Mouse (Mus musculus): ENCODE measurements around the gene Cabp4. TPM values are rescaled to one million over a fixed set of nuclear protein-coding genes. Genes with fewer than 3 reads are reported as not detected.
A peak's percentile ranks its signal among the peaks of the same experiment; 100 is the strongest.

Gene Cabp4
- polyA plus RNA-seq, 1 experiment from 2014 or later: not detected

GRCm38 (mm10) chr19:4180411-4180810, 36.6 kb upstream of the Cabp4 start:
- H3K4me3 ChIP-seq: no peak overlapping the region
- 75% methylated on average over 7 of the region's 7 CpGs for WGBS
- H3K9ac ChIP-seq: no peak overlapping the region
- no peak for ATAC-seq (ENCODE audit: extremely low read depth, insufficient number of reproducible peaks, low FRiP score, low TSS enrichment)
- H3K27me3 ChIP-seq (replicated peaks): peaks cover 7% of the 10 kb centered on the region; the same call in 1 of the 2 replicates
- H3K27ac ChIP-seq (replicated peaks): no peak overlapping the region
- peaks cover 21% of the 10 kb centered on the region for H3K4me1 ChIP-seq
- H3K4me2 ChIP-seq: no peak overlapping the region
- H3K36me3 ChIP-seq: no peaks in the 10 kb centered on the region
- no peaks in the 10 kb centered on the region for H3K9me3 ChIP-seq

- Histone ChIP-seq H3K9ac (peak within 1 kb of the TSS; percentile 60), H3K36me3 (no peaks in the 10 kb centered on the region), H3K27me3 (replicated peaks) (peaks cover 7% of the 10 kb centered on the region; the same call in 1 of the 2 replicates), H3K4me3 (peak within 1 kb of the TSS; percentile 29), H3K9me3 (no peaks in the 10 kb centered on the region), H3K27ac (replicated peaks) (peak within 1 kb of the TSS; percentile 13), H3K4me2 (peak within 1 kb of the TSS; percentile 63), H3K4me1 (peaks cover 38% of the 10 kb centered on the region)
- ATAC-seq (ENCODE audit: extremely low read depth, insufficient number of reproducible peaks, low FRiP score, low TSS enrichment): 0 out of 2 replicates have a peak, but pooled peaks have one; percentile 22
- WGBS: 2% methylated on average over 11 of the region's 11 CpGs
Measured at GRCm38 (mm10) chr19:4175368-4175947, 31.6 kb upstream of the Cabp4 start, which contains the start of gene Carns1. Gene Carns1, minus strand, starts transcription at chr19:4175479.

- Histone ChIP-seq H3K27me3 (replicated peaks) (peaks cover 7% of the 10 kb centered on the region; the same call in 1 of the 2 replicates), H3K9me3 (no peaks in the 10 kb centered on the region), H3K4me1 (peaks cover 51% of the 10 kb centered on the region), H3K4me2 (no peak overlapping the region), H3K27ac (replicated peaks) (no peak overlapping the region), H3K9ac (peak overlapping the region; percentile 57; the same call in 1 of the 2 replicates), H3K36me3 (no peaks in the 10 kb centered on the region), H3K4me3 (no peak overlapping the region)
- WGBS: 62% methylated on average over 11 of the region's 11 CpGs
- ATAC-seq (ENCODE audit: extremely low read depth, insufficient number of reproducible peaks, low FRiP score, low TSS enrichment): no peak
Measured at GRCm38 (mm10) chr19:4172925-4173324, 29.1 kb upstream of the Cabp4 start.

- Histone ChIP-seq H3K9ac (peak overlapping the region; percentile 51), H3K4me1 (peaks cover 56% of the 10 kb centered on the region), H3K9me3 (no peaks in the 10 kb centered on the region), H3K36me3 (no peaks in the 10 kb centered on the region), H3K27me3 (replicated peaks) (0 out of 2 replicates have a peak, but pooled peaks cover 3% of the 10 kb centered on the region), H3K27ac (replicated peaks) (peak overlapping the region; percentile 64), H3K4me3 (no peak overlapping the region), H3K4me2 (0 out of 2 replicates have a peak overlapping the region, but pooled peaks have one; percentile 0)
- ATAC-seq (ENCODE audit: extremely low read depth, insufficient number of reproducible peaks, low FRiP score, low TSS enrichment): no peak
- WGBS: 47% methylated on average over 13 of the region's 13 CpGs
Measured at GRCm38 (mm10) chr19:4171393-4172290, 27.8 kb upstream of the Cabp4 start.

DNA sequence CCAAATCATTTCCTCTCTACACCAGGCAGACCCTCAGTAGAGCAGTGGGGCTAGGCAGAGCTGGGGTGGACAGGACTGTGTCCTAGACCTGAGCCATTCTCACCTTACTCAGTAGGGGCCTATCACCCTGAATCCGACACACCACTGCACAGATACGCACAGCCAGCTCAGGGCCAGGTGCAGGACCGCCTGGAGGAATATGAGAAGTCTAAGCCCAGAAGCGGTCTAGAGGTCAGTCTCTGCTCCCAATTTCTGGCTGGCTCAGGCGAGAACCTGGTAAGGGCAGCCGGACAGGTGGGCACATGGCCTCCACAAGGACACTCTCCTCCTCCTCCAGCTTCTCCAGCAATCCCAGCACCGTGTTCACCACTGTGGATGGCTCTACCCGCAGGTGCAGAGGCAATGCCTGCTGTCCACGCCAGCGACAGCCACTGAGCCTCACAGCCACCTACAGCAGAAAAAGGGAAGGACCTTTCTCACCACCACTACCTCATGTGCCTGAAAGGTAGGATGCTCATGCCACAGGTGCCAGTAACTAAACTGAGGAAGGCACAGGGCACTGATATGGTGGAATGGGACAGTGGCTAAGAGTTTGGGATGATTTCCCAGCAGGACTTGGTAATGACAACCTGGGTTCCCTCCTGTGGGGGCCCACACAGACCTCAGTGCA, 27.0 kb upstream of the Cabp4 start:
- H3K4me2 ChIP-seq: no peak overlapping the region
- no peak overlapping the region for H3K4me3 ChIP-seq

DNA sequence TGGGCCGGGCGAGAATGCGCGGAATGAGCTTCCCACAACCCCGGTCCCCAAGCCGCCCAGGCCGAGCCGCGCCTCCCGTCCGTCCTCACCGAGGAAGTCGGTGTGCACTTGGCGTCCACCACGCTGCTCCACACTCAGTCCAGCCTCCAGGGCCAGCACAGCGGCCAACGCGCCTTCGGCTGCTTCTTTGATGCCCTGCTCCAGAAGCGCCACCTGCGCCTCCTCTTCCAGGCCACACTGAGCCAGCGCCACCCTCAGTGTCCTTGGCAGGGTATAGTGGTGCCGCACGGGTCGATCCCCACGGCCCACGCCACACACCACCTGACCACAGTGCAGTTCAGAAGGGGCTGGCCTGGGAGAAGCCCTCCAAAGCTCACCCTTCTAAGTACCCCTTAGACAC, 26.0 kb upstream of the Cabp4 start:
- H3K9ac ChIP-seq: peak overlapping the region; percentile 87
- ATAC-seq (ENCODE audit: extremely low read depth, insufficient number of reproducible peaks, low FRiP score, low TSS enrichment): no peak; the same call in 1 of the 2 replicates
- 7% methylated on average over 27 of the region's 27 CpGs for WGBS

More for the DNA sequence above, 27.0 kb upstream of the Cabp4 start:
- ATAC-seq (ENCODE audit: extremely low read depth, insufficient number of reproducible peaks, low FRiP score, low TSS enrichment): no peak
- no peaks in the 10 kb centered on the region for H3K27me3 ChIP-seq (replicated peaks)
- H3K27ac ChIP-seq (replicated peaks): peak overlapping the region; percentile 64
- peaks cover 60% of the 10 kb centered on the region for H3K4me1 ChIP-seq
- peak overlapping the region; percentile 51 for H3K9ac ChIP-seq
- 91% methylated on average over 10 of the region's 10 CpGs for WGBS
- H3K36me3 ChIP-seq: no peaks in the 10 kb centered on the region
- no peaks in the 10 kb centered on the region for H3K9me3 ChIP-seq

DNA sequence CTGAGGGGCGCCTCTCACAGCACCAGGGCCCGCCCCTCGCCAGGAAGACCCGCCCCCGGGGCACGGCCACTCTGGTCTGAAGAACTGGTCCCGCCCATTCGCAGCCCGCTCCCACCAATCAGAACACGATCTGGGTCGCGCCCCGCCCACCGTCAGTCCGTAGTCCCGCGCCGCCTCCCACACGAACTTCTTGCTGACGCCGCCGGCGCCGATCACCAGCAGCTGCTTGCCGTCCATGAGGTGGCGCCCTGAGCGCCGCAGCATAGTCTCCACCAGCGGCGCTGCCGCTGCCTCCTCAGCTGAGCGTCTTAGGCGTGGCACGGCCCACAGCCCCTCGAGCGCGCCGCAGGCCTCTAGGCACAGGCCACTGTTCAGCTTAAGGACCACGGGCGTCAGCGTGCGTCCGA, 25.5 kb upstream of the Cabp4 start:
- ATAC-seq (ENCODE audit: extremely low read depth, insufficient number of reproducible peaks, low FRiP score, low TSS enrichment): peak; percentile 90
- peak overlapping the region; percentile 89 for H3K27ac ChIP-seq (replicated peaks)
- H3K36me3 ChIP-seq: no peaks in the 10 kb centered on the region
- peaks cover 50% of the 10 kb centered on the region for H3K4me1 ChIP-seq
- peak overlapping the region; percentile 53 for H3K4me3 ChIP-seq
- no peaks in the 10 kb centered on the region for H3K9me3 ChIP-seq
- under 1% methylated on average over 43 of the region's 43 CpGs for WGBS
- H3K4me2 ChIP-seq: peak overlapping the region; percentile 78
- H3K9ac ChIP-seq: peak overlapping the region; percentile 87
- no peaks in the 10 kb centered on the region for H3K27me3 ChIP-seq (replicated peaks)

More for the DNA sequence above, 26.0 kb upstream of the Cabp4 start:
- no peaks in the 10 kb centered on the region for H3K27me3 ChIP-seq (replicated peaks)
- peak overlapping the region; percentile 53 for H3K4me3 ChIP-seq
- H3K9me3 ChIP-seq: no peaks in the 10 kb centered on the region
- no peaks in the 10 kb centered on the region for H3K36me3 ChIP-seq
- H3K27ac ChIP-seq (replicated peaks): peak overlapping the region; percentile 89
- H3K4me2 ChIP-seq: peak overlapping the region; percentile 78
- peaks cover 50% of the 10 kb centered on the region for H3K4me1 ChIP-seq

DNA sequence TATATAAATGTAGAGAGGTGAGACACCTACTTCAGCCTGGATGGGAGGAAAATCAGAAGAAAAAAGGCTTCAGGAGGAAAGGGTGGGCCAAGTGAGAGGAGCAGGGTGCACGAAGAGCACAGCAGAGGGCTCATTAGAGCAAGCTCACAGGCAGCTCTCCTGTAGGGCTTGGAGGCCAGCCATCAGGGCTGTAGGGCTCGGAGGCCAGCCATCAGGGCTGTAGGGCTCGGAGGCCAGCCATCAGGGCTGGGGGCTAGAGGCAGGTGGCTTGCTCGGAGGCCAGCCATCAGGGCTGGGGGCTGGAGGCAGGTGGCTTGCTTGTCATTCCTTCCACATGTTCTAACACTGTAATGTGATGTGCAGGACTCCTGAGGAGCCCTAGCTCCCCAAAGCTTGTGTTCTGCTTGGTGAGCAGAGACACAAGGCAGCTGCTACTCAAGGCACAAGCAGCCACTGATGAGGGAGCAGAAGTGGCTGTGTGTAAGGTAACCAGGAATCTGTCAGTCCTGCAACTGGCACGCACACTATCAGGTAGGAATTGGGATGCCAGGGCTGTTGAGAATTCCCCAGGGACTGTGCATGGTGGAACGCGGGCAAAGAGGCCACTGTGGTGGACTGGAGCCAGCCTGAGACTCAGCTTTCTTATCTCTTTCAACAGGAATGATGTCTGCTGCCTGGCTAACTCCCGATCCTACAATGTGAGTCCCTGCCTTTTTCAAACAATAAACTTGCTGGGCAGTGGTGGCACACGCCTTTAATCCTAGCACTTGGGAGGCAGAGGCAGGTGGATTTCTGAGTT, 23.0 kb upstream of the Cabp4 start:
- peak overlapping the region; percentile 68 for H3K9ac ChIP-seq
- ATAC-seq (ENCODE audit: extremely low read depth, insufficient number of reproducible peaks, low FRiP score, low TSS enrichment): no peak
- peaks cover 1% of the 10 kb centered on the region; the same call in 1 of the 2 replicates for H3K36me3 ChIP-seq
- H3K9me3 ChIP-seq: no peaks in the 10 kb centered on the region
- WGBS: 38% methylated on average over 9 of the region's 9 CpGs
- H3K4me1 ChIP-seq: peaks cover 52% of the 10 kb centered on the region
- H3K27me3 ChIP-seq (replicated peaks): no peaks in the 10 kb centered on the region
- peak overlapping the region; percentile 58 for H3K27ac ChIP-seq (replicated peaks)
- H3K4me3 ChIP-seq: no peak overlapping the region
- peak overlapping the region; percentile 0; the same call in 1 of the 2 replicates for H3K4me2 ChIP-seq

- H3K4me2 ChIP-seq: no peak overlapping the region
- ATAC-seq (ENCODE audit: extremely low read depth, insufficient number of reproducible peaks, low FRiP score, low TSS enrichment): no peak
- H3K4me3 ChIP-seq: no peak overlapping the region
- H3K4me1 ChIP-seq: peaks cover 33% of the 10 kb centered on the region
- WGBS: 72% methylated on average over 2 of the region's 2 CpGs
- H3K9me3 ChIP-seq: no peaks in the 10 kb centered on the region
- H3K36me3 ChIP-seq: peaks cover 19% of the 10 kb centered on the region
- H3K27me3 ChIP-seq (replicated peaks): no peaks in the 10 kb centered on the region
- H3K9ac ChIP-seq: no peak overlapping the region
- H3K27ac ChIP-seq (replicated peaks): no peak overlapping the region
Measured at GRCm38 (mm10) chr19:4164721-4165120, 20.9 kb upstream of the Cabp4 start.

DNA sequence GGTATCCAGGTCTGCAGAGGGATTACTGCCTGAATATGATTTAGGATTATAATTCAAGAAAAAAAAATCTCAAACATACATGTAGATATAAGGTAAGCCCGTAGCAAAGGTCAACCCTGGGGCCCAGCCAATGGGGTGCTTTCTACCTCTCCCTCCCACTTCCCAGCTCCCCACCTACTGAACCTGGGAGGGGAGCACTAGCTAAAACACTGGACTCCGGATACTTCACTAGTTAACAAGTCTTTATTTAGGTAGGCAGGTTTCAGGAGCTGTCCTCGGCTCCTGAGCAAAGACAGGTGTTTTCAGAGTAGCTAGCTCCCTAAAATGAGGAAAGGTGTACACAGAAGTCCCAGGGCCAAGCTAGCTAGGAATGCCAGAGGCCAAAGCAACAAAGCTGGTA, 20.3 kb upstream of the Cabp4 start:
- no peaks in the 10 kb centered on the region for H3K27me3 ChIP-seq (replicated peaks)

More for the DNA sequence above, 20.3 kb upstream of the Cabp4 start:
- ATAC-seq (ENCODE audit: extremely low read depth, insufficient number of reproducible peaks, low FRiP score, low TSS enrichment): no peak
- no peaks in the 10 kb centered on the region for H3K9me3 ChIP-seq
- H3K4me2 ChIP-seq: no peak overlapping the region
- no peak overlapping the region for H3K27ac ChIP-seq (replicated peaks)
- WGBS: 77% methylated on average over 3 of the region's 3 CpGs
- H3K4me1 ChIP-seq: peaks cover 31% of the 10 kb centered on the region
- H3K4me3 ChIP-seq: no peak overlapping the region
- H3K9ac ChIP-seq: no peak overlapping the region
- H3K36me3 ChIP-seq: peaks cover 25% of the 10 kb centered on the region
